Mouse (Mus musculus) right cerebral cortex, postnatal 36 days (tissue): Measurements from ENCODE around the gene Sox13.

Source experiments
- DNase-seq, 2 experiments: peaks; one replicate each; pipeline ENCODE4 v3.0.0; 2022; ENCODE audit warnings: low spot score in 2 of 2, mixed read lengths in 1 of 2

Gene Sox13

DNA sequence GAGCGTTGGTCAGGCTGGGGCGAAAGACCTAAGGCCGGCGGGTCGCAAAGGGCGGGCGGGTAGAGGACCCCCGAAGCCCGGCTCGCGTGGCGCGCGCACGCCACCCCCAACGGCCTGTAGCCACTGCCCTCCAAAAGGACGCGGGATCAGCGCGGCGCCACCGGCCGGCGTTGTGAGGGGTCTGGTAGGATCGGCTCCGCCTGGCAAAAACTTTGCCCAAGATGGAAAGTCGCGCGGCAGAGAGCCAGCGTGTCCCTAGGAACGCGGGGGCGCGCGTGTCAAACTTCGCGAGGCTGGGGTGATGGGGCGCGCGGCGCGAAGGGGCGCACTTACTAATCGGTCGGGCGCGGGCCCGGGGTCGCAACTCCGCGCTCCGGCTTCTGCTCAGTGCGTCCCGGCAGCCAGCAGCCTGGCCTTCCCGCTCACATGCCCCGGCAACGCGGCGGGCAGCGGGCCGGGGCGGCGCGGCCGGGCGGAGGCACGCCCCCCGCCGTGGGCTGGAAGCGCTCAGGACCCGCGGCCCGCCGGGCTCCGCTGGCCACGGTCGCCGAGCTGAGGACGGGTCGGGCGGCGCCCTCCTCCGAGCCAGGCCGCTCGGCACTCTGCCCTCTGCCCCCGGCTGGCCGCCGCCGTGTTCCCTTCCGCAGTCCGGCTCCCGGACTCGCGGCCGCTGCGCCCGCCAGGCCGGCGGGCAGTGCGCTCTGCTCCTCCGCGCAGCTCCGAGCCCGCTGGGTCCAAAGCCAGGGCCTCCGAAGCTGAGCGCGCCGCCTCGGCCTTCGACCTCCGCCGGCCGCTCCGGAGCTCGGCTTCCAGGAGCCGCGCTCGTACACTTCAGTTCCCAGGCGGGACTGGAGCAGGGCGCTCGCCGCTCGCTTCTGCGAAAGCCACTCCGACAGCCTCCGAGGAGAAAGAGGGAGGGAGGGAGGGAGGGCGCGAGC lies at the start of gene Sox13:
Gene Sox13 (minus strand): TSS at position 835 of the 938 bp plus-strand sequence.
- no peak for DNase-seq

DNA sequence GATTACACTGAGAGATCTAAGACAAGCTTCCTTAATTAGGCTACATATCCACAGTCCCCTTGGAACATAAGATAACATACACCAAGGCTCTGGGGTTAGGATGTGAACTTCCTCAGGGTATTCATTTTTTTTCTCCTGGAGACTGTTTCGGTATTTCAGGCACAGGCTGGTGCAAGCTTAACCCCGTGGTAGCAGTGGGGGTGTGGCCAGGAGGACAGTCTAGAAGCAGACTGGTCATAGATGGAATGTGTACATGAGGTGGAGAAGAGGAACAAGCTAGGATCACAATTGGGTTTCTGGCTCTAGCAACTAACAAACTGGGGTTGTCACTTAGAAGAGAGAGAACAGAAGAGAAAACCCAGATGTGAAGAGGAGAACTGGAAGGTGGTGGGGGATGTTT lies 47.4 kb upstream of the Sox13 start:
- no peak for DNase-seq

DNA sequence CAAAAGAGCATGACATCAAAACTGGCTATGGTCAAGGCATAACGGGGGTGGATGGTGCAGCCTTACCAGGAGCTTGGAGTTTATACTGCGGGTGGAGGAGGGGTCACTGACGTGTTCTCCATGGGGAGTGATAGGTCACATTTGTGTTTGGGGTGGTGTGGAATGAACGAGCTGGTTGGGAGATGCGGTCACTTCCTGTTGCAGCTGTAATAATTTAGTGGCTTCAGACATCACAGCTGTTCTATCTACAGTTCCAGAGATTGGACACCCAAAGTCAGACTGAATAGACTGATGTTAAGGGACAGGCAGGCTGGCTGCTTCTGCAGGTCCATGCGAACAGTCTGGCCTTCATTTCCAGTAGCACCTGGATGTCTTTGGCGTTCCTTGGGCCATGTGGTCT lies 46.9 kb upstream of the Sox13 start:
- no peak for DNase-seq

DNA sequence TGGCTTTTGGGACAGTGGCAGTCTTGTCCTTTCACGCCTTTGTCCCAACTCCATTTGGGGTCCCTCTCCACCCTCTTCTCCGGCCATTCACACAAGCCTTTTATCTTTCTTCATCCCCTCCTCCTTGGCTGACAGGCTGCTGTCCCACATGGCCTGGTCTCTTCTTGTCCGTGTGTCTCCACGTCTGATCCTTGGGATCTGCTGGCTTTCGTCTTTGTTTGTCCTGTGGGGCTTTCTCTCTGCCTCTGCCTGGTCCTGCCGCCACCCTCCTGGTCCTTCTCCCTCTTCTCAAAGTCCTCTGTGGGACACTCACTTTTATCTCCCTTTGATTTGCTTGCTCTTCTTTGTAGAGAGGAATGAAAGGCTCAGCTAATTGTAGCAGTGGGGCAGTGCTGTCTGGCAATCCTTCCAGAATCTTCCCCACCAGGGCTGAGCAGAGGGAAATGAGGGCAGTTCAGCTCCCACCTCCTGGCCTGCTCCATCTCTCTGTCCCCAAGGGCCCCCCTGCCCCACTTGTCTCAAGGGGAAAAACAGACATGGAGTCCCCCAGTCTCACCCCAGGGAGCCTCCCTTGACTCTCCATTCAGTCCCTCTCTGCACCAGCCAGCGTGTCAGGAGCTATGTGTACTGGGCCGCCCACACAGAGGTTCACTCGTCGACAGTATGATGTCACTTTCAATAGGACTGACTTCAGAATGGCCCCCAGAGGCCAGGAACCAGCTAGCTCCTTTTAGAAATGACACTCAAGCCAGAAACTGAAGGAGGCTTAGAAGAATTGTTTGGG lies 46.3 kb upstream of the Sox13 start:
- no peak for DNase-seq

DNA sequence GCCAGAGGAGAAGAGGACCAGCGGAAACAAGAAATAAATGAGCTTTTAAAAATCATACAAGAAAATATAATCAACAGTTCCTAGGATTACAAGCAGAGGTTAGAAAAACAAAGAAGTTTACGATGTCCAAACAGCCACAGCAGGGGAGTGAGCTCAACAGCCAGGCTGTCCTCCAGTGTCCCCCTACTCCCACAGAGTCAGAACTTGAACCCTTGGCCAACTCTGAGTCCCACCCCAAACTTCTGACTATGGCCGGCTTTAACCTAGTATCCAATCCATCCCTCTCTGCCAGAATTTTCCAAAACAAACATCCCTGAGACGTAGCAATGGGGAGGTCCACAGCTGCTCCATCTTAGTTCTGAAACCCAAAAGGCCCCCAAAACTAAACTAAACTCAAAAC lies 45.0 kb upstream of the Sox13 start:
- no peak for DNase-seq

DNA sequence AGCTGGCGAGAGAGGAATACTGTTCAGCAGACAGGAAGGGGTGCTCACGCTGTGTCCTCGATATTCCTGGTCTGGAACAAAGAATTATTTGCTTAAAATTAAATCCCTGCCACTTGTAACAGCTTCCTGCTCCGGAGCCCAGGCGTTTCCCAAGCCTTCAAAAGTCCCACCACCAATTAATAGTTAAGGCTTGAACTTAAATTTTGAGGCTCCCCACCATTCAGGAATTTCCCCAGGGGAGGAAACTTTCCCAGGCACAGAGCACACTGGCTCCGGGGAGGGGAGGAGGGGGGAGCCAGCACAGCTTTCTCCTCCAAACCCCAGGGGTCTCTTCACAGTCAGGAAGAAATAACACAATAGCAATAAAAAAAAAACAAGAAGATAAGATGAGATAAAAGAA lies 44.6 kb upstream of the Sox13 start:
- DNase-seq = no peak

DNA sequence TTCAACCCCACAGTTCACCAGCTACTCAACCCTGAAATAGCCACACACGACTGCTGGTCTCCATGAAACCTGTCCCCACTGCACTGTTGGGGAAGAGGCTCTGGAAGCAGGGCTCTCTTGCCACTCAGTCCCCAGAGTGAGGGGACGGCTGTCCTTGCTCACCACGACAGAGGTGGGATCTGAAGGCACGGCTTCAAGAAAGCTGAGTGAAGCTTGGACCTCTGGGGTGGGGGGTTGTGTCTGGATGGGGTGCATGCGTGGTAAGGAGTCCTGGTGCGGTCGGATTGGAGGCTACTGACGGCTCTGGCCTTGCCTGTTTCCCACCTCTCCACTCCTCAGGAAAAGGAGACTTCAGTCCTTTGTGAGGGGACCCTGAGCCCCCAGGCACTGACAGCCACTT lies 43.7 kb upstream of the Sox13 start:
- DNase-seq = no peak

DNA sequence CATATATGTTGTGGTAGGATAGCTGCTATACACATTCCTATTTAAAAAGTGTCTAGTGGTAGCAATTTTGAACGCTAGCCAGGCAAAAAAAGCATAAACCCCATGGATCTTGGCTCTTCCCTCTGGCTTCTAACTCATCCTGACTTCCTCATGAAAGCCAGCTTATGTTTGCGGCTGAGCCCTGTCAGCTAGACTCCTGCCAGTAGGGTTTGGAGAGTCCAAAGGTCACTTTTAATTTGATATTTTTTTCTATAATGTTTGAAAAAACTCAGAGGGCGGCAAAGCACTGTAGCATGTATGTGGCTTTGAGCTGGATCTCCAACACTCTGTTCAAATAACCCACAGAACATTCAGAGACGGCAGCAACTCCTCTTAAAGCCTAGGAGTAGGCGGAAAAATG lies 39.0 kb upstream of the Sox13 start:
- DNase-seq = no peak

DNA sequence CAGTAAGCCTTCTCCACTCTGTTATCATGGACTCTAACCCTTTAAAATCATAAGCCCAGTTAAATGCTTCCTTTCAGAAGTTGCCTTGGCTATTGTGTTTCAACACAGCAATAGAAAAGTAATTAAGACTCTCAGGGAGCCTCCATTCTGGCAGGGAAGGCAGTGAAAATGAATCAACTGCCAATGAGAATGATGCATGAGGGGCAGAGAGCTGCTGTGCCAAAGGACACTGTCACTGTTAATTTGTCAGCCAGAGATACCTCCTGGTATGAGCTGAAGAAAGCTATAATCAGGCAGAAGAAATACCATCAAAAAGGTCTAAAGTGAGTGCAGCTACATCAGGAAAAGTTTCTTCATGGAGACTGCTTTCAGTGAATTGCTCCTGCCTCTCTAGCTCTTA lies 36.8 kb upstream of the Sox13 start:
- DNase-seq = no peak

DNA sequence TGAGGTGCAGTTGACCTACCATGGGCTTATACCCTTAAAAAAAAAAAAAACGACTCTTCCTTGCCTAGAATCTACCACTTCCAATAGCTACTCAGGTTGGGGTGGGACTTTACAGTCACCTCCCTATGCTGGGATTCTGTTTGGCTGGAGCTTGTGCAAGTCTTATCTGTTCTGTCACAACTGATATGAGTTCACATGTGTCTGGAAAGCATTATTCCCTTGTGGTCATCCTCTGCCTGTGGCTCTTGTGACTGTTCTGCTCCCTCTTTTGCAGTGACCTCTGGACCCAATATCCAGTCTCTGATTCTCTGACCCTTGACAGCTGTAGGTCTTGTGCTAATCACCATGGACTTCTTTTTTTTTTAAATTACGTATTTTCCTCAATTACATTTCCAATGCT lies 31.9 kb upstream of the Sox13 start:
- no peak for DNase-seq

DNA sequence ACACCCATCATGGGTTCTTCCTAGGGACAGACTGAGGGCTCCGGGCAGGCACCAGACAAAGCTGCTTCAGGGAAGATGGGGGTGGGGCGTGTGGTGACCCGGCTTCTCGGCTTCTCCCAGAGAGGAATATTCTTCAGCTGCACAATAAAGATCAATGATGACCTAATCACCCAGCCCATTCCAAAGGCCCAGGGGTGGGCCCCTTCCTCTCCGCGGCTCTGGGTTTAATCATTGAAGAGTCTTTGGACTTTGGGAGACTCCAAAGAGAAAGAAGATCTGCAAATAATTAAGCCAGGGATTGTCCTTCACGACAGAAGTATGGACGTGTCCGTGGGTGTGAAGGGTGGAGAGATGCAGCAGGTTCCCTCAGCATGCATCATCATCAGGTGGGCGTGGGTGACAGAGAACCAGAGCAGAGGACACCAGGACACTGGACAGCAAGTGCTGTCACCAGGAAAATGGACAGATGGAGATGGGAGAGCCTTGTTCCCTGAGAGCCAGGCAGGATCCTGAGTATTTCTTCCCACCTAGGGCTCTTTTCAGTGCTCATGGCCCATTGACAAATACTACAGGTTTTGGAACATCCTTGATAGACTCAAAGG lies 28.5 kb upstream of the Sox13 start:
- no peak for DNase-seq

DNA sequence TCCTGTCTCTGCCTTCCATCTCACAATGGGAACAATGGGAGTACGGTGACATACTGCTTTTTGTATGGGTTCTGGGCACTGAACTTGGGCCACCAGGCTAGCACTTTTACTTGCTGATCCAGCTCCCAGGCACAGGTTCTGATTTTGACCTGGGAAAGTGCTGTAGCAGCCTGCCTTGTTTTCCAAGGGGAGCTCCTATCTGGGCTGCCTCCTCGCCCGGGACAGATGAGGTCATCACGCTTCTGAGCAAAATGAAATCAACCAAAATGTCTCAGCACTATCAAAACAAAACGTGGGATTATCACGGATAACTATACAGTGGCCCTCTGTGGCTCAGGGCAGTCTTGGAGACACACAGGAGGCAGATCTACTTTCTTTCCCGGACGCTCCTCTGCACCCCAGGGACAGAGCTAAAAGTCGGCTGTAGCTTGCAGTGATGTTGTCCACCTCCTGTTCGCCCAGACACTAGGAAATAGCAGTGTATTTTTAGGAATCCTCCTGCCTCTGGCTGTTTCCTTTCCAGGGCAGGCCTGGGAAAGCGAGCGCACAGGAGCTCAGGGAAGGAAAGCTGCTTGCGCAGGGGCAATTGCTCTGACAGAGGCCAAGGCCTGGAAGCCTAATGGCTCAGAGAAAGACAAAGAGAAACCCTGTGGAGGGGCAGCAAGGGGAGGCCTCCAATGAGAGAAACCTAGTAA lies 27.8 kb upstream of the Sox13 start:
- no peak for DNase-seq

DNA sequence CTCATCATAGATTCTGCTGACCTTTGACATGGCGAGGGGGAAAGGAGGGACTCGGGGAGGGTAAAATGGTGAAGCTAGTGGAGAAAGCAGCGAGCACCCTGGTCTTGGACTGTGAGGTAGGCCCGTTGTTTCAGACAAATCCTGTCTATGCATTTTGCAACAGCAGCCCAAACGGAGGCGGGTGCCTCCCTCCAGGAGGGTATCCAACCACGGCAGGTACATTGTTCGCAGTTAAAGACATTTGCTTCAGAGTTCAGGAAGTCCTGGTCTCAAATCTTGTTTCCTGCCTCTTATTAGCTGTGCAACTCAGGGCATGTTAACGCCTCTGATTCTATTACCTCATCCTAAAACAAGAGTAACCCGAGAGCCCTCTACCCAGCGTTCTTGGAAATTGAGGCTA lies 26.8 kb upstream of the Sox13 start:
- DNase-seq = no peak

DNA sequence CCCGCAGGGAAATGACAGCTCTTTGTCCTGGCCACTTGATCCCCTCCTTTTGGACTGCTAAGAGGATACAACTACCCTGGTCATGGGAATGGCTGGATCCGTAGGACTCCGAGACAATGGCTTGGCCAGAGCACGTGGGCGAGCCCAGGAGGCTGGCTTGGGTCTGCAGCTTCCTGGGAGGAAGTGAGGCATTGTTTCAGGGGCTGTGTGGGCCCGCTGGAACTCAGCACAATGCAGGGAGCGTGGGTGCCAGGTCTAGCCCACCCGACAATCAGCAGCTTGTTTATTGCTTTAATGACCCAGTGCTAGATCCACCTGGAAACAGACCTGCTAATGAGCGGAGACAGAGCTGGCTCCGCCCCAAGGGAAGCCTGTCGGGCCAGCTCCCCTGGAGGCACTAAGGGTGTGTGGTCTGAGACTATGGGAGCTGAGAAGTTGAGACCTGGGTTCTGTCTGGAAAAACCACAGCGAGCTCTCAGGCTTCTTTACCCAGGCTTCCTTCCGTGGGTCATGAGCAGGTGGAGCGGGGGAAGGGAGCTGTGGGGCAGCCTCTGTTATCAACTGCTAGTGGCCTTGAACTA lies 24.3 kb upstream of the Sox13 start:
- DNase-seq = no peak

DNA sequence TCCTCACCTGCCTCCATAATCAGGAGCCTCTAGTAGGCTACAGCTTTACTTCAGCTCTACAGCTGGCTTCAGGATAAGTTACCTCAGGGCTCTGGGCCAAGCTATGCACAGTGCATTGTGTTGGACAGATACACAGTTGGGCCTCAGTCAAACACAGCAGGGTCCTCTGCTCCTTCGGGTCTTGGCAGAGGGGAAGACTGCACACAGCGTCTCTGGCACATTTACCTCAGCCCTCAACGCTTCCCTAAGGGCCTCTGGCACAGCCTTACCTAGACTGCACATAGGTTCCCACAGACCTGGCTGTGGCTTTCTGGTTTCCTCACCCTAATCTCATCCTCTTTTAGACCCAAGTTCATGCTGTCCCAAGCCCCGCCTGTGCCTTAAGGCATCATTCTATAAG lies 22.1 kb upstream of the Sox13 start:
- DNase-seq = no peak

DNA sequence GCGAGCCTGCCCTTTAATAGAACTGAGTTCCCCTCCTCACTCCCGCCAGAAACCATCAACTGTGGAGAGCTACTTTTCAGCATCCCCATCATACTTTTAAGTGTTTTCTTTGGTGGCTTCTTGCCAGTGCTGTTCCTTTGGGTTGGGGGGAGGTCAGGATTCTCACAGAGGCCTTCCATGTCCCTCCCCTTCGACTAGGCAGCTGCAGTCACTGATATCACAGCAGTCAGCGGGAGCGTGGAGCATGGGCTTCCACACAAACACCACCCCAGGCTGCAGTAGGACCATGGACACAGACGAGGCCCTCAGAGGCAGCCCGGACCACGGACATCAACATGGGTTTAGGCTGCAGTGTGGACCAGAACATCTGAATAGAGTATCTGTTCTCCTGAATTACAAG lies 20.1 kb upstream of the Sox13 start:
- DNase-seq = no peak

DNA sequence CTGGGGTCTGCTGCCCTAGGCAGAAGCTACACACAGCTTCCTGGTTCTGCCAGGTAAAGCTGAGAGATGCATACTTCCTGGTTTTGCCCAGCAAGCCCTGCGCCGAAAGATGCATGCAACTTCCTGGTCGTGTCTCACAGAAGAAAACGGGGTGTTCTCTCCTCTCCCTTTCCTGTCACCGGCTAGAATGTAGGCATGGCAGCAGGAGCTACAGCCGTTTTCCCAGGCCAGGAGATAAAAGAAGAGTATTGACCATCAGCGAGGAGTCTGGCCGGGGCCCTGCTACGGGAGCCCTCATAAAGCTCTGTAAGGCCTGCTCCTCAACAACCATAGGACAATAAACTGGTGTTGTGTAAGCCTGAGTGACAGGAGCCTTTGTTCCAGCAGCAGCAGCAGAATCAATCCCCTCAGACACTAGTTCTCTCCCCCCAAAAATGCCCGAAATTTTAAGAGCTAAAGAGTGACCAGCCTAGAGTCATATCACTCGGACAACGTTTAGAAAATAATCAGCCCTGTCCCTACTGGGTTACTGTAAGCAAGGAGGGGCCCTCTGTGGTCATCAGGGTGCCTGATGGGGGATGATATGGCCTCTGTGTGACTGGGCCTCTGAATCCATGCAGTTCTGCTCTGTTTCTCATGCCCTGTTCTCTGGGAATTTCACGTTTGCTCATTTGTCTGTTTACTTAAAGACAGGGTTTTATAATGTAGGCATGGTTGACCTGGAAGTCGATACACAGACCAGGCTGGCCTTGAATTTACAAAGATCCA lies 13.9 kb upstream of the Sox13 start:
- DNase-seq = no peak

DNA sequence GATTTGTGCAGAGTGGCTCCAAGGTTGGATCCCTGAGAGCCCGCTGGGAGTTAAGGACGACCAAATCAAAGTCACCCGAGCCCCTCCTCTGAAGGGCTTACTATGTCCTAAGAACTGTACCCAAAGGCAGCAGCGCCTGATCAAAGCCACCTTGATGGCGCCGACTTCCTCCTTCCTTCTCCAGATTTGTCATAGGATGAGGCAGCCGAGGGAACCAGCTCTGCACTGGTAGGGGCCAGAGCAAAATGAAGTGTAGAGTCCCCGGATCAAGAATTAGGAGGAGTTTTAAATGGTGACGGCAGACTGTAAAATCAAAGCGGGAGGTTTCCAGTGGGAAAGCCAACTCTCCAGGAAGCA lies 10.6 kb upstream of the Sox13 start:
- DNase-seq = no peak

DNA sequence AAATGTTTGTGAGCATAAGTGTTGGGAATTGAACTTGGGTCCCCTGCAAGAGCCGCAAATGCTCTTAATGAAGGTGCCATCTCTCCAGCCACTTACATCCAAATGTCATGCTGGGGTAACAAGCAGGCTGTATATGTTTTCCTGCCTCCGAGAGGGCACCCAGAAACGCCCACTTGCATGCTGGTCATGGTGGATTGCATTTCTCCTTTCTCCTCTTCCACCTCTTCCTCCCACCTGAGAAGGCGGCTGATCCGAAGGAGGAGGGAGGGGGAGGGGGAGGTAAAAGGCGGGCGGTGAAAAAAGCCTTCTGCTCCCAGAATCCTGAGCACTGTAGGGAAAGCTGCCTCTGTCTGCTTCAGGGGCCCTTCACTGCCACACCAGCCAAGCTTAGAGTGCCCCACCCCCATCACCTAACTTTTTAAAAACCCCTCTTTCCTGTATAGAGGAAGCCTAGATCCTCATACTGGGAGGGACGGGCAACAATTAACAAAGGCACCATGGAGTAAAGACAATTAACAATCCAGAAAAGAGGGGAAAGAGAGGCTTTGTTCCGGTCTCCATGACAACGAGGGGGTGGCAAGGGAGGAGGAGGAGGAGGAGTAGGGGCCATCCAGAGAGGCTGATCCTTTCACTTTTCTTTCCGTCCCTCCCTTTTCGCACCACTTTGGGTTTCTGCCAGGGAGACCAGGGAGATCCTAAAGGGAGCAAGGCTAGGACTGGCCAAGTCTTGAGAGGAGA lies 10.0 kb upstream of the Sox13 start:
- no peak for DNase-seq

DNA sequence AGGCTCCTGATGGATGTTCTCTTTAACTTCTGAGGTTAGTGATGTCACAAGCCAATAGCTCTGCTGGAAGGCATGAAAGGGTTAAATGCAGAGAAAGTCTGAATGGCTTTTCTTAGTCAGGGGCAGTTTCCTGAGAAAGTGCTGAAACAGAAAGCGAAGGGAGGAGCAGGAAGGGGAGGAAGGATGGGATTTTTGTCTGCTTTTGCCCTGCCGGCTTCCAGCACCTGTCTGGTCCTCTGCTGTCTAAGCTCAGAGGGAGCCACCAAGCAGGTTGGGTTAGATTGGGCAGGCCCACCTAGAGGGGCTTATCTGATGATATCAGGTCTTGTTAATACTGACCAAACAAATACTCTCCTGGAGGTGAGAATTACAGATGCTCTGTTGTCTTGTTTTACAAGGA lies 8.4 kb upstream of the Sox13 start:
- DNase-seq = no peak
